Mouse (Mus musculus) lung, postnatal 0 days (tissue): ENCODE data around the gene Gng7. TPM values are rescaled to one million over a fixed set of nuclear protein-coding genes. Genes with fewer than 3 reads are reported as not detected.

Source experiments
- ATAC-seq: fragments of 200-750 bp; cut with Nextera tagmentation; 2 replicates; pipeline ENCODE4 v1.8.0; 2017; ENCODE audit warnings: moderate library complexity
- DNase-seq: peaks from one replicate; pipeline ENCODE4 v3.0.0-alpha.2; 2016; ENCODE audit warnings: low spot score
- H3K27ac ChIP-seq: fragments of 300-500 bp; sonication (generic); 2 replicates; pipeline ENCODE4 v1.5.1; 2014; ENCODE audit warnings: antibody characterized with exemption, mild to moderate bottlenecking, low read length, mixed read lengths
- H3K27me3 ChIP-seq: fragments of 300-500 bp; sonication (generic); replicated peaks from 2 replicates; pipeline ENCODE4 v1.6.1; 2014; ENCODE audit warnings: low read length, mixed read lengths; ENCODE audit not compliant: insufficient read depth
- H3K36me3 ChIP-seq: fragments of 300-500 bp; sonication (generic); 2 replicates; pipeline ENCODE4 v1.6.1; 2014; ENCODE audit warnings: low read length, mixed read lengths; ENCODE audit not compliant: insufficient read depth
- H3K4me1 ChIP-seq: fragments of 300-500 bp; sonication (generic); 2 replicates; pipeline ENCODE4 v1.6.1; 2014; ENCODE audit warnings: antibody characterized with exemption, low read depth, low read length, mixed read lengths; ENCODE audit not compliant: insufficient read depth
- H3K4me2 ChIP-seq: fragments of 300-500 bp; sonication (generic); replicated peaks from 2 replicates; pipeline ENCODE4 v1.6.1; 2014; ENCODE audit warnings: low read depth, mild to moderate bottlenecking, low read length, moderate library complexity, mixed read lengths
- H3K4me3 ChIP-seq: fragments of 300-500 bp; sonication (generic); 2 replicates; pipeline ENCODE4 v1.5.1; 2014; ENCODE audit warnings: low read depth, low read length
- H3K9ac ChIP-seq: fragments of 300-500 bp; sonication (generic); replicated peaks from 2 replicates; pipeline ENCODE4 v1.6.1; 2014; ENCODE audit warnings: low read depth, mild to moderate bottlenecking
- H3K9me3 ChIP-seq: fragments of 300-500 bp; sonication (generic); 2 replicates; pipeline ENCODE4 v1.6.1; 2016; ENCODE audit warnings: low read length, mixed read lengths
- CTCF ChIP-seq: IDR thresholded peaks from 2 replicates; pipeline ENCODE4 v1.5.1; 2016; ENCODE audit warnings: antibody characterized with exemption, mild to moderate bottlenecking
- EP300 ChIP-seq: IDR thresholded peaks from 2 replicates; pipeline ENCODE4 v1.6.1; 2016; ENCODE audit warnings: antibody characterized with exemption, mild to moderate bottlenecking, control low read depth
- WGBS: fragments of 180-500 bp; shearing (Covaris S2); extraction: QIAGEN DNeasy Blood & Tissue Kit; methylation state at CpG from one replicate; pipeline ENCODE4 v1.1.7; 2014; 5-methylcytosine and 5-hydroxymethylcytosine counted together
- polyA plus RNA-seq: library from polyadenylated mRNA; unstranded; fragments of >200 nt; fragmentation: Nextera tagmentation; extraction: Ambion mirVana; gene quantifications from 2 replicates; pipeline ENCODE4 v1.2.1, GENCODE M21; 2015

The Gng7 gene
- polyA plus RNA-seq, 1 experiment from 2014 or later = 1.0 TPM

GRCm38 (mm10) chr10:80985970-80986701, 28.6 kb downstream of the Gng7 start:
- Histone ChIP-seq H3K36me3 (no peaks in the 10 kb centered on the region), H3K9ac (peak overlapping the region; percentile 6; the same call in 1 of the 2 replicates), H3K4me3 (peak overlapping the region; percentile 35), H3K27ac (peak overlapping the region; percentile 81), H3K4me1 (peaks cover 4% of the 10 kb centered on the region; the same call in 1 of the 2 replicates), H3K4me2 (peak overlapping the region; percentile 51), H3K9me3 (no peaks in the 10 kb centered on the region), H3K27me3 (0 out of 2 replicates have a peak, but pooled peaks cover 3% of the 10 kb centered on the region)
- DNase-seq (peak; percentile 50), ATAC-seq (peak; percentile 6)
- no peak for TF ChIP-seq EP300
- no peak for TF ChIP-seq CTCF
- 27% methylated on average over 13 of the region's 13 CpGs for WGBS

GRCm38 (mm10) chr10:80985241-80985969, 29.3 kb downstream of the Gng7 start:
- H3K27ac ChIP-seq = peak overlapping the region; percentile 81
- DNase-seq = peak; percentile 73

GRCm38 (mm10) chr10:80984223-80984622, 30.5 kb downstream of the Gng7 start:
- ATAC-seq = no peak
- H3K4me2 ChIP-seq = no peak overlapping the region
- H3K4me1 ChIP-seq = peaks cover 4% of the 10 kb centered on the region; the same call in 1 of the 2 replicates
- WGBS = 87% methylated on average over 12 of the region's 12 CpGs
- no peaks in the 10 kb centered on the region for H3K36me3 ChIP-seq
- no peak overlapping the region for H3K9ac ChIP-seq
- H3K27ac ChIP-seq = no peak overlapping the region
- no peaks in the 10 kb centered on the region for H3K9me3 ChIP-seq
- TF ChIP-seq EP300 (no peak), CTCF (no peak)
- 0 out of 2 replicates have a peak, but pooled peaks cover 3% of the 10 kb centered on the region for H3K27me3 ChIP-seq
- DNase-seq = no peak
- no peak overlapping the region for H3K4me3 ChIP-seq

More at GRCm38 (mm10) chr10:80985241-80985969, 29.3 kb downstream of the Gng7 start:
- H3K4me3 ChIP-seq = peak overlapping the region; percentile 35
- no peaks in the 10 kb centered on the region for H3K9me3 ChIP-seq
- ATAC-seq = peak; percentile 45
- H3K36me3 ChIP-seq = no peaks in the 10 kb centered on the region
- TF ChIP-seq CTCF = no peak
- no peak for TF ChIP-seq EP300
- peak overlapping the region; percentile 6; the same call in 1 of the 2 replicates for H3K9ac ChIP-seq
- WGBS = 10% methylated on average over 32 of the region's 37 CpGs
- peaks cover 4% of the 10 kb centered on the region; the same call in 1 of the 2 replicates for H3K4me1 ChIP-seq
- 0 out of 2 replicates have a peak, but pooled peaks cover 3% of the 10 kb centered on the region for H3K27me3 ChIP-seq
- peak overlapping the region; percentile 51 for H3K4me2 ChIP-seq

- Histone ChIP-seq H3K4me1 (no peaks in the 10 kb centered on the region), H3K27ac (no peak overlapping the region), H3K4me3 (no peak overlapping the region), H3K4me2 (no peak overlapping the region), H3K9ac (no peak overlapping the region), H3K27me3 (0 out of 2 replicates have a peak, but pooled peaks cover 3% of the 10 kb centered on the region), H3K9me3 (no peaks in the 10 kb centered on the region), H3K36me3 (no peaks in the 10 kb centered on the region)
- WGBS = 56% methylated on average over 4 of the region's 4 CpGs
- TF ChIP-seq EP300 = no peak
- no peak for TF ChIP-seq CTCF
- no peak for DNase-seq
- ATAC-seq = no peak
Measured at GRCm38 (mm10) chr10:80982381-80982780, 32.4 kb downstream of the Gng7 start.

- no peak for ATAC-seq
- Histone ChIP-seq H3K4me2 (no peak overlapping the region), H3K27me3 (0 out of 2 replicates have a peak, but pooled peaks cover 3% of the 10 kb centered on the region), H3K4me3 (no peak overlapping the region), H3K4me1 (no peaks in the 10 kb centered on the region), H3K9me3 (no peaks in the 10 kb centered on the region), H3K9ac (no peak overlapping the region), H3K27ac (no peak overlapping the region), H3K36me3 (no peaks in the 10 kb centered on the region)
- DNase-seq = no peak
- TF ChIP-seq EP300 (no peak), CTCF (no peak; the same call in 1 of the 2 replicates)
- WGBS = 50% methylated on average over 7 of the region's 7 CpGs
Measured at GRCm38 (mm10) chr10:80981564-80982112, 33.1 kb downstream of the Gng7 start.

- Histone ChIP-seq H3K4me1 (peaks cover 5% of the 10 kb centered on the region; the same call in 1 of the 2 replicates), H3K4me2 (no peak overlapping the region), H3K27me3 (no peaks in the 10 kb centered on the region), H3K9me3 (no peaks in the 10 kb centered on the region), H3K4me3 (no peak overlapping the region), H3K9ac (no peak overlapping the region), H3K36me3 (no peaks in the 10 kb centered on the region), H3K27ac (no peak overlapping the region)
- WGBS = 82% methylated on average over 11 of the region's 11 CpGs
- ATAC-seq (no peak), DNase-seq (no peak)
- TF ChIP-seq EP300 (no peak), CTCF (no peak)
Measured at GRCm38 (mm10) chr10:80975478-80975877, 39.3 kb downstream of the Gng7 start.
